Mouse (Mus musculus) intestine, postnatal 0 days (tissue): ENCODE measurements at regions not wholly inside any gene's neighbourhood (a gene's known extent, or its start where the extent isn't known, plus 50 kb on each side); places are given as distances from the start of the nearest gene placed in this dataset.

ENCODE experiments used
- ATAC-seq: fragments of 200-750 bp; cut with Nextera tagmentation; 2 replicates; pipeline ENCODE4 v1.8.0; 2017; ENCODE audit warnings: mild to moderate bottlenecking, moderate TSS enrichment, moderate library complexity
- H3K27ac ChIP-seq: fragments of 300-500 bp; sonication (generic); 2 replicates; pipeline ENCODE4 v1.5.1; 2014; ENCODE audit warnings: mild to moderate bottlenecking, low read depth, low read length, moderate library complexity
- H3K27me3 ChIP-seq: fragments of 300-500 bp; sonication (generic); replicated peaks from 2 replicates; pipeline ENCODE4 v1.6.1; 2014; ENCODE audit warnings: low read length, mixed read lengths; ENCODE audit not compliant: control insufficient read depth, insufficient read depth
- H3K36me3 ChIP-seq: fragments of 300-500 bp; sonication (generic); 2 replicates; pipeline ENCODE4 v1.6.1; 2014; ENCODE audit warnings: mild to moderate bottlenecking, moderate library complexity; ENCODE audit not compliant: control insufficient read depth, insufficient read depth
- H3K4me1 ChIP-seq: fragments of 300-500 bp; sonication (generic); replicated peaks from 2 replicates; pipeline ENCODE4 v1.6.1; 2014; ENCODE audit warnings: antibody characterized with exemption, low read length, mixed read lengths; ENCODE audit not compliant: control insufficient read depth, insufficient read depth
- H3K4me2 ChIP-seq: fragments of 300-500 bp; sonication (generic); replicated peaks from 2 replicates; pipeline ENCODE4 v1.6.1; 2014; ENCODE audit warnings: low read depth, mild to moderate bottlenecking, moderate library complexity
- H3K4me3 ChIP-seq: fragments of 300-500 bp; sonication (generic); 2 replicates; pipeline ENCODE4 v1.5.1; 2014; ENCODE audit warnings: low read depth, low read length
- H3K9ac ChIP-seq: fragments of 300-500 bp; sonication (generic); 2 replicates; pipeline ENCODE4 v1.6.1; 2014; ENCODE audit warnings: mild to moderate bottlenecking, low read depth, low read length
- H3K9me3 ChIP-seq: fragments of 300-500 bp; sonication (generic); 2 replicates; pipeline ENCODE4 v1.6.1; 2016; ENCODE audit warnings: mixed run types; ENCODE audit not compliant: control insufficient read depth
- CTCF ChIP-seq: sonication (generic); IDR thresholded peaks from 2 replicates; pipeline ENCODE4 v1.5.1; 2016; ENCODE audit warnings: low read depth, mild to moderate bottlenecking, control low read depth, antibody characterized with exemption, moderate library complexity
- WGBS: fragments of 180-500 bp; shearing (Covaris S2); extraction: QIAGEN DNeasy Blood & Tissue Kit; methylation state at CpG from one replicate; pipeline ENCODE4 v1.1.7; 2014; 5-methylcytosine and 5-hydroxymethylcytosine counted together

- Histone ChIP-seq H3K4me1 (no peaks in the 10 kb centered on the region; the same call in none of the 2 replicates), H3K27me3 (no peaks in the 10 kb centered on the region), H3K4me2 (no peak overlapping the region), H3K36me3 (no peaks in the 10 kb centered on the region), H3K9ac (no peak overlapping the region), H3K4me3 (no peak overlapping the region), H3K27ac (no peak overlapping the region), H3K9me3 (no peaks in the 10 kb centered on the region)
- WGBS, result 30% methylated on average over 9 of the region's 9 CpGs
- ATAC-seq, result peak; percentile 83
- TF ChIP-seq CTCF, result no peak
Measured at GRCm38 (mm10) chr8:128263251-128263947, 95.0 kb upstream of the Nrp1 start.

GRCm38 (mm10) chr8:128267261-128267660 lies 91.1 kb upstream of the Nrp1 start:
- Histone ChIP-seq H3K9ac (no peak overlapping the region), H3K4me3 (no peak overlapping the region), H3K27me3 (no peaks in the 10 kb centered on the region), H3K4me2 (no peak overlapping the region), H3K36me3 (no peaks in the 10 kb centered on the region), H3K9me3 (no peaks in the 10 kb centered on the region), H3K27ac (no peak overlapping the region), H3K4me1 (no peaks in the 10 kb centered on the region; the same call in none of the 2 replicates)
- no peak for ATAC-seq
- 47% methylated on average over 4 of the region's 4 CpGs for WGBS
- no peak for TF ChIP-seq CTCF

GRCm38 (mm10) chr8:128268010-128268409 lies 90.4 kb upstream of the Nrp1 start:
- Histone ChIP-seq H3K4me2 (no peak overlapping the region), H3K36me3 (no peaks in the 10 kb centered on the region), H3K27ac (no peak overlapping the region), H3K4me3 (no peak overlapping the region), H3K9ac (no peak overlapping the region), H3K27me3 (no peaks in the 10 kb centered on the region), H3K9me3 (no peaks in the 10 kb centered on the region), H3K4me1 (no peaks in the 10 kb centered on the region; the same call in none of the 2 replicates)
- no peak for TF ChIP-seq CTCF
- no peak for ATAC-seq
- WGBS, result 60% methylated on average over 3 of the region's 3 CpGs

- Histone ChIP-seq H3K4me2 (no peak overlapping the region), H3K4me1 (no peaks in the 10 kb centered on the region; the same call in 1 of the 2 replicates), H3K4me3 (no peak overlapping the region), H3K9ac (no peak overlapping the region), H3K36me3 (no peaks in the 10 kb centered on the region), H3K9me3 (no peaks in the 10 kb centered on the region), H3K27me3 (no peaks in the 10 kb centered on the region), H3K27ac (no peak overlapping the region)
- TF ChIP-seq CTCF, result no peak
- no peak for ATAC-seq
- 88% methylated on average over 1 of the region's 1 CpGs for WGBS
Measured at GRCm38 (mm10) chr8:128269546-128269945, 88.9 kb upstream of the Nrp1 start.

- Histone ChIP-seq H3K4me2 (no peak overlapping the region), H3K9ac (no peak overlapping the region), H3K27me3 (no peaks in the 10 kb centered on the region), H3K36me3 (no peaks in the 10 kb centered on the region), H3K4me1 (no peaks in the 10 kb centered on the region), H3K4me3 (no peak overlapping the region), H3K9me3 (no peaks in the 10 kb centered on the region), H3K27ac (no peak overlapping the region)
- no peak for TF ChIP-seq CTCF
- ATAC-seq, result no peak
- WGBS, result 34% methylated on average over 3 of the region's 3 CpGs
Measured at GRCm38 (mm10) chr8:128272866-128273344, 85.5 kb upstream of the Nrp1 start.

GRCm38 (mm10) chr8:128276475-128276874 lies 81.9 kb upstream of the Nrp1 start:
- Histone ChIP-seq H3K9me3 (no peaks in the 10 kb centered on the region), H3K27ac (no peak overlapping the region), H3K4me1 (no peaks in the 10 kb centered on the region), H3K4me3 (no peak overlapping the region), H3K4me2 (no peak overlapping the region), H3K9ac (no peak overlapping the region), H3K27me3 (no peaks in the 10 kb centered on the region), H3K36me3 (no peaks in the 10 kb centered on the region)
- 70% methylated on average over 1 of the region's 1 CpGs for whole genome bisulfite sequencing
- TF ChIP-seq CTCF, result no peak
- no peak for ATAC-seq
